Mouse (Mus musculus) c-Kit-negative CD71-positive TER-119-positive erythroid progenitor cells, embryonic 14.5 days (primary cell): ENCODE measurements around the gene Polr2a.
"Not testable (repeated sequence)": the region's sequence is repeated elsewhere in the genome, so short reads cannot be mapped to it uniquely, and the experiment has no call there.

ENCODE experiments used
- DNase-seq: peaks from one replicate; pipeline ENCODE4 v3.0.0-alpha.2; 2013; ENCODE audit warnings: low read depth, low spot score

The Polr2a gene

GRCm38 (mm10) chr11:69707480-69707847 is 51.0 kb downstream of the Polr2a start:
- DNase-seq: no peak

DNA sequence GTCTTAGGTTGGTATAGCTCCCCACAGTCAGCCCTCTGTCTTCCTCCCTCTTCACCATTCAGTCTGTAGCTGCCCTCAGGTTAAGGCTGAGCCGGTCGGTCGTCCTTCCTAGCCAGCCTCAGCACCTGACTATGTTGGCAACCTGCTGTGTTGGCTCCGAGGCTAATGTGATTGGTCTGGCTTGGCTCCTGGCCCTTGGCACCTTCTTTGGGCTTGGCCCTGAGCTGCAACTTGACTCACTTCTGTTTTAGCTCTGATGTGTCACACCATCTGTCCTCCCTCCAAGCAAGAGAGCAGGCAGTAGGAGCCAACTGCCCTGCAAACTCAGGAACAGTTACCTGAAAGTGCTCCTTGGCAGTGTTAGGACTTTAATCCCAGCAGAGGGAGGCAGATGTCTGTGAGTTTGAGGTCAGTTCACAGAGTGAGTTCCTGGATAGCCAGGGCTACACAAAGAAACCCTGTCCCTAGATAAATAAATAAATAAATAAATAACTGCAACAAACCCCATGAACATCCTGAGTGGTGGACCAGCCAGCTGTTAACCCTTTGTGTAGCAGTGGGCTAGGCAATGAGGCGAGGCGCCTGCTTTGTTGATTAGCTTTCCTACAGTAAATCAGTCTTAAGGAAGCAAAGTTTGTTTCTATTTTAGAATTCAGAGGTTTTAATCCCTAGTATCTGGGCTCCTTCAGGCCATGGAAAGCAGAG is 51.5 kb downstream of the Polr2a start:
- DNase-seq: no peak

DNA sequence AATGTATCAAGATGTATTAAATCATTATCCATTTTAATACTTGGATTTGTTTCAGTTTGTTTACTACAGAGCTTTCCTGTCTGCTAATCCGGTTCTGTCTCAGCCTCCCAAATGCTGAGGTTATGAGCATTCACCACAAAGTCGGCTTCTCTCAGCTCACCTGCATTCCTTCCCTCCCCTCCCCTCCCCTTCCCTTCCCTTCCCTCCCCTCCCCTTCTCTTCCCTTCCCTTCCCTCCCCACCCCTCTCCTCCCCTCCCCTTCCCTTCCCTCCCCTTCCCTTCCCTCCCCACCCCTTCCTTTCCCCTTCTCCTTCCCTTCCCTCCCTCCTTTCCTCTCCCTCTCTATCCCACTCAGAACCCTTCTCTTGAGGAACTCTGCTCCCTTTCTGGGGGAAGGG is 53.8 kb downstream of the Polr2a start:
- no peak for DNase-seq

- DNase-seq: no peak
These were observed 54.4 kb downstream of the Polr2a start for GRCm38 (mm10) chr11:69703814-69704612.

- not testable (repeated sequence) for DNase-seq
These were observed 55.1 kb downstream of the Polr2a start for GRCm38 (mm10) chr11:69703381-69703780.

- not testable (repeated sequence) for DNase-seq
These were observed 55.6 kb downstream of the Polr2a start for GRCm38 (mm10) chr11:69702886-69703285.

DNA sequence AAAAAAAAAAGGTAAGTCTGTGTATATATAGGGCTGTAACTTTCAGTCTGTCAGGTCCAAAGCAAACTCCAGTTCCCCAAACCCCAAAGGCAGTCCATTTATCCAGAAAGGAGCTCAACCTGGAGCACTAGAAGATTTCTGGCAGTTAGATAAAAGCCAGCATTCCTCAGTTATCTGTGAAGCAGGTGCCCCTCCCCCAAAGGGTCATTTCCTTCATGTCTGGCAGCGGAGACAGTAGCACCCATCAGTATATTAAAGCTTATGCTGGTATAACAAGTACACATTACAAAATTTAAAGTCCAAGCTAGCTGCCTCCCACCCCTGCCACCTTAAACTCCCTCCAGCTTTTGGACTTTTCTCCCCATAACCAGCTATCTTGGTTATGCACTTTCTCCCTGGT is 58.8 kb downstream of the Polr2a start:
- DNase-seq: no peak

DNA sequence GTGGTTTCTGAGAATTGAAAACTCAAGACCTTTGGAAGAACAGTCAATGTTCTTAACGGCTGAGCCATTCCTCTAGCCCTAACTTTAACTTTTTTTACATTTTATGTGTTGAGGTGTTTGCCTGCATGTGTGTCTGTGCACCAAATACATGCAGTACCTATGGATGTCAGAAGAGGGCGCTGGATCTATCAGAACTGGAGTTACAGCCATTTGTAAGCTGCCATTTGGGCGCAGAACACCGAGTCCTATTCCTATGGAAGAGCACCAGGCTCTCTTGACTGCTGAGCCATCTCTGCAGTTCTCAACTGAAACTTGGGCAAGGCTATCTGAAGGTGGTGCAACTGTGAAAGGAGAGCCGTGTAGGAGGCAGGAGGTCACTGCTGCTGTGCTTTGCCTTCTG is 59.9 kb downstream of the Polr2a start:
- no peak for DNase-seq

GRCm38 (mm10) chr11:69697396-69697795 is 61.0 kb downstream of the Polr2a start:
- DNase-seq: no peak

GRCm38 (mm10) chr11:69695361-69696181 is 62.9 kb downstream of the Polr2a start, which contains the start of the genes Tnfsf12 and Tnfsfm13:
Tnfsf12 (minus strand) TSS chr11:69695849.
Tnfsfm13 (minus strand) TSS chr11:69696098.
- no peak for DNase-seq

DNA sequence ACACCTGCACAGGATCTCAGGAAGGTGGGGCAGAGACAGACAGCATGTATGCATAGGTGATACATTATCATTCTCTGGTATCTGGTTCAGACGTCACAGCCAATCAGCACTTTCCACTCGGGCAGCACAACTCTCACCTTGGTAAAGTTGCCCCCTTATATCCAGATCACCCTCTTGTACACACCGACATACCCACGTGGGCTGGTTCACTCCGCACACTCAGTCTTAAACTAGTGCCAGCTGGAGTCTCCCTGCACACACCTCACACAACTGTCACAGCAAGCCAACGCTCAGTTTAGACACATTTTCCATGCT is 63.4 kb downstream of the Polr2a start:
- no peak for DNase-seq

DNA sequence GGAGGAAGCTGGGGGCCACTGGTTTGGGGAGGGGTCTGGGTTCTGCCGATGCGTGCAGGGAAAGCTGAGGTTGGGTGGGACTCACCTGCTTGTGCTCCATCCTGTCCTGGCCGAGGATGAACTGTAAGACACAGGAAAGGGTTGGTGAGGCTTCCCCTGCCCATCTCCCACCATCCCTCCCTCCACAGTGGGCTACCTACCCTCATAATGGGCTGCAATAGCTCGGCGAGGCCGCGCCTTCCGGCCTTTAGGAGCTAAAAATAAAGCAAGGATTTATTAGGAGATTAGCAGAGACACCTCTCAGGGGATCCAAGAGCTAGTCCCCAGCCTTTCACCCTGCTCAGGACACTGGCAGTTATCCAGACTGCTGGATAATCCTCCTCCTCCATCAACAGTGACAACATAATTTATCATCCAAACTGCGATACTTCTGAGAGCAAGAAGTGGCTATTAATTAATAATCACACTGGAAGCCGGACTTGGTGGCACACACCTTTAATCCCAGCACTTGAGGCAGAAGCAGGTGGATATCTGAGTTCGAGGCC is 64.9 kb downstream of the Polr2a start:
- DNase-seq: no peak

GRCm38 (mm10) chr11:69692863-69693262 is 65.6 kb downstream of the Polr2a start:
- no peak for DNase-seq

- DNase-seq: no peak
These were observed 66.1 kb downstream of the Polr2a start for GRCm38 (mm10) chr11:69692196-69692811.

DNA sequence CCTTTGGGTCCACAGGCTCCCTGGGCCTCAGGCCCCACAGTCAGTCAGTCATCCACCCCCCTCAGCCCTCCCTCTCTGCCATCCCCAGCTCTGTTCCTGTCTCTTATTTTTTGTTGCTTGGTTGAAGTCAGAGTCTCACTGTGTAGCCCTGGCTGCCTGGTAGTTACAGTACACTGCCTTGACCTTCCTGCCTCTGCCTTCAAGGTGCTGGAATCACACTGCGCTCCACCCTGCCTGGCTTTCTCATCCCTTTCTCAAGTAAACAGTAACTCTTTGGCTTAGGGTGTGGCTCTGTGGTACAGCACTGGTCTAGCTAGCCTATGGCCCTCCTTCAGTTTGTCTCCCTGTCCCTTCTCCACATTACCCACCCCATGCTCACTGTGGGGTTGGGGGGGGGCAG is 68.5 kb downstream of the Polr2a start:
- DNase-seq: no peak

GRCm38 (mm10) chr11:69687061-69687460 is 71.4 kb downstream of the Polr2a start:
- DNase-seq: no peak

DNA sequence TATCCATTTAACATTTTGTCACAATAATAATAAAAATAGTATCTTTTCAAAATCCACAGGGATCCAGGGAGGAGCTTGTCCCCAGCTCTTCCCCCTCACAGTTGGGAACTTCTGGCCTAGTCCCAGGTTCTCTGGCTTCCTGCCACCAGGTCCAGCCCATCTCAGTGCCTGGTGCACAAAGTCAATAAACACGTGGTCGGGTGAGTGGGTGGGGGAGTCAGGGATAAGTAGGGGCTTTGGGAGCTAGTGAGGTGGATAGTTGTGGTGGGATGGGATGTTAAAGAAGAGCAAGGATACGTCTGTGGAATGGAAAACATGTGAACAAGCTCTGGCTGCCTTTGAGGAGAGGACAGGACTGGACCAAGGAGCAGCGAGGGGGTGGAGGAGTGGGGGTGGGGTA is 72.1 kb downstream of the Polr2a start:
- no peak for DNase-seq

DNA sequence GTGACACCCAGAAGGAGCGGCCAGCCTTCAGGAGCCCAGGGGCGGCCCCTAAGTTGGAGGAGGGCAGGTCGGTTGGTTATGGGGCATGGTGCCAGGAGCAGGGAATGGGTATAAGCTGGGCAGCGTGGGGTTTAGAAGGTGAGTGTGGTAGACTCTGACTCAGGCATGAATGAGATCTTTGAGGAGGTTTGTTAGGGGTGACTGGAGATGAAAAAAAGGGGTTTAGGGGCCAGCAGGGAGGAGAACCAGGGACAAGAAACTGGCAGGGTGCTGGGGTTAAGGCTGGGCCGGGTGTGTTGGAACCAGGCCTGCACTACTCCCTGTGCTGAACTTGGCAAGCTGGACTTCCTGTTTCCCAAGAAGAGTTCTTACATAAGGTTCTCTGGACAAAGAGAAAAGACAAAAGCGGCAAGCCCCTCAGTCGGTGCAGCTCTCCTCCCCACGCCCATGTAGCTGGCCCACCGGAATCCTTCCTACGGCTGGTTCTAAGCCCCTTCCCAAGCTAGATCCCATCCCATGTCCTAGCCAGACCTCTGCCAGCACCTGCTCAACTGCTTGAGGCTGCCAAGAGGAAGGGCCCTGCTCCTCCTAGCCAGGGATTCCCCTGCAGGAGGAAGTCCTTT is 72.8 kb downstream of the Polr2a start, which contains the start of gene Tnfsf13:
Tnfsf13 (minus strand) TSS at position 259 of the 623 bp plus-strand sequence.
- no peak for DNase-seq

DNA sequence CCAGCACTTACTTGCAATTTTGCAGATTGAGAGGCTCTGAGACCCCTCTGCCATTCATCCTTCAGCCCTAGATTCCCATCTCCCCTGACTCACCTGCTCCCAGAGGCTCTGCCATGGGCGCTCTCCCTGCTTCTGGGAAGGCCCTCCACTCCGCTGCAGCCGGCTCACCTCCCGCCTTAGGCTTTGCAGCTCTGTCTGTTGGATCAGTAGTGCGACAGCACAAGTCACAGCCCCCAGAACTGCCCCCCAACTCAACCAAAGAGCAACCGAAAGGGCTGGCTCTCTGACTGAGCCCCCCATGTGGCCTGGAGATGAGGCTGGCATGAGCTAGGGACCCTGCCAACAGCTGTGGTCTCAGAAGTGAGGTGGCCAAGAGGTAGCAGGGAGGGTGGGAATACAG is 73.5 kb downstream of the Polr2a start:
- DNase-seq: no peak

DNA sequence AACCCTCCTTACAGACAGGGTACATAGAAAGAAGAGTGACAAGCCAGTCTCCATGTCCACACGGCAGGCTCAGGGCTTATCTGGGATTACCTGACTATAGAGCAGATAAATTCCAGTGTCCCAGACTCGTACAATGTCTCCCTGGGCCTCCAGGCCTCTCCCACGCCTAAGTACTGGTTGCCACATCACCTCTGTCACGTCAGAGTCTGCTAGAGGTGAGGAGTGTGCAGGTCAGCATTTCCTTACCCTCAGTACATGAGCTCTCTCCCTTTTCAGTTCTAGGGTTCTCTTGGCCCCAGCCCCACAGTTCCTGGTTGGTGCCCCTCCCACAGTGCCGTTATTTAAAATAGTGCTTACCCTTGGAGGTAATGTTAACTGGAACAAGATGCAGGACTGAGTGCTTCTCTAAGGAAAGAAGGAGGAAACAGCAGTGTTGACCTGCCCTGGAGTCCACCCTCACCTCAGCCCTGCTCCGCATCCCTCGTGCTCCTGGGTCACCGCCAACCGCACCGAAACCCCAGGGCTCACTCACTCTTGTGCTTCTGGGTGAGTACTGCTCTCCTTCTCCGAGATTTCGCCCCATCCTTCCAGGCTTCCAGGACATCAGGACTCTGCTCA is 74.2 kb downstream of the Polr2a start:
- no peak for DNase-seq
